Mouse (Mus musculus): ENCODE data around the gene Cela3b. TPM values are rescaled to one million over a fixed set of nuclear protein-coding genes. Genes with fewer than 3 reads are reported as not detected.

The Cela3b gene
- polyA plus RNA-seq (2016; fragmentation: Nextera tagmentation; extraction: Ambion mirVana) = not detected in 2 replicates

DNA sequence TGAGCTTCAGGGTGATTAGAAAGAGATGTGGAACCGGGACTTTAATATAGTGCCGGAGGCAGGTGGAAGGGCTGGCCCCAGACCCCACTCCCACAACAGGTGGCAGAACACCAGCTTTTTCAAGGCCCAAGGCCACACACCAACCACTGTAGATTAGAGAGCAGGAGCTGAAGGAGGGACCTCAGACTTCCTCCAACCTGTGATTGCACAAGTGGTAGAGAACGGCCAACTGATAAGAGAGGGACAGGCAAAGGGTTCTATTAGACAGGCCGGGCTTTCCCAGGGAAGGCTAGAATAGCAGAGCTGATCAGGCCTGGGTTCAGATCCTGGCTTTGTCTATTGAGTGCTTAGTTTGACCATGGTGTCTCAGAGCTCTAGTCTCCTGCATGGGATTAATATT lies at the start of gene Cela3b:
TSS of gene Cela3b (minus strand) at position 39 of the 400 bp plus-strand sequence.
- no peak within 1 kb of the TSS for H3K27ac ChIP-seq (ENCODE audit: poor library complexity, severe bottlenecking)
- no peak within 1 kb of the TSS for H3K9ac ChIP-seq
- no peak for ATAC-seq (ENCODE audit: insufficient number of reproducible peaks, low FRiP score)
- no peaks in the 10 kb centered on the region for H3K9me3 ChIP-seq (replicated peaks)
- H3K4me2 ChIP-seq = no peak within 1 kb of the TSS
- H3K27me3 ChIP-seq (replicated peaks) = no peaks in the 10 kb centered on the region
- 51% methylated on average over 4 of the region's 4 CpGs for WGBS
- H3K4me3 ChIP-seq = no peak within 1 kb of the TSS
- H3K4me1 ChIP-seq (replicated peaks) = peaks cover 8% of the 10 kb centered on the region
- no peaks in the 10 kb centered on the region for H3K36me3 ChIP-seq

DNA sequence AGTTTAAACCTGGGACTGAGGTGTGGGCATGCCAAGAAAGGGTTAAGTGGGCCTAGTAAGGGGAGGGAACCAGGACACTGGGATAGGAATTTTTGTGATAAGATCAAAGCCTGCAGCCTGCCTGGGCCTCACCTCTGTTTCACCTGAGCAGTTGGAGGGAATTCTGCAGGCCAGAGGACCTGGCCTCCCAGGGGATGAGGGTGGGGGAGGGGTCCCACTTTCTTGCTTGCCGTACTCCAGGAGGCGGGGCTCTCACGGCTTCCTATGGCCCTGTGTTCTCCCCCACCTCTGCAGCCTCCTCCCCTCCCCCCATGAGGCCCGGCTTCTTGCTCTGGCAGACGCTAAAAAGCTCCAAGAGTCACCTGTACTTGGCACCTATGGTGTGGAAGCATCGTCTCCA lies 49.4 kb upstream of the Cela3b start:
- H3K36me3 ChIP-seq = 0 out of 2 replicates have a peak, but pooled peaks cover 4% of the 10 kb centered on the region
- H3K4me1 ChIP-seq (replicated peaks) = peaks cover 98% of the 10 kb centered on the region
- H3K27me3 ChIP-seq (replicated peaks) = no peaks in the 10 kb centered on the region
- H3K4me3 ChIP-seq = no peak overlapping the region
- H3K4me2 ChIP-seq = peak overlapping the region; percentile 47
- 4% methylated on average over 6 of the region's 6 CpGs for WGBS
- H3K9me3 ChIP-seq (replicated peaks) = no peaks in the 10 kb centered on the region
- H3K27ac ChIP-seq (ENCODE audit: poor library complexity, severe bottlenecking) = peak overlapping the region; percentile 92
- peak overlapping the region; percentile 59; the same call in 1 of the 2 replicates for H3K9ac ChIP-seq
- no peak for ATAC-seq (ENCODE audit: insufficient number of reproducible peaks, low FRiP score)

DNA sequence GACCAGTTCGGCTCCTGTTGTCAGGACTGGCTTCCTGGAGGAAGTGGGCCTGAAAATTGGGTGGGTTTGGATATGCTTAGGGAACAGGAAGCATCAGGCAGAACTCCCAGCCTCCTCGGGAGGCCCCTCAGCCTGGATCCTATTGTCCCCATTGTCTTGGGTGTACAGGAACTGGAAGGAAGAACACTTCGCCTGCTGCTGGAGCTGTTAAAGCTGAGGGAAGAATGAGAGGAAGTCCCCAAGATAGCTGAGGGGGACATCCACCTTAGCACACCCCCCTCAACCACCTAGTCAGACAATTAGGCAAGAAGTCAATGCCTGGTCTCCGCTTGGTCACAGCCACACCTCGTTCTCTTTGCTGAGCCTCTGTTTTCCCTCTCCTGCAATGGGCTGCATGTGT lies 48.0 kb upstream of the Cela3b start:
- H3K4me1 ChIP-seq (replicated peaks) = peaks cover 98% of the 10 kb centered on the region

DNA sequence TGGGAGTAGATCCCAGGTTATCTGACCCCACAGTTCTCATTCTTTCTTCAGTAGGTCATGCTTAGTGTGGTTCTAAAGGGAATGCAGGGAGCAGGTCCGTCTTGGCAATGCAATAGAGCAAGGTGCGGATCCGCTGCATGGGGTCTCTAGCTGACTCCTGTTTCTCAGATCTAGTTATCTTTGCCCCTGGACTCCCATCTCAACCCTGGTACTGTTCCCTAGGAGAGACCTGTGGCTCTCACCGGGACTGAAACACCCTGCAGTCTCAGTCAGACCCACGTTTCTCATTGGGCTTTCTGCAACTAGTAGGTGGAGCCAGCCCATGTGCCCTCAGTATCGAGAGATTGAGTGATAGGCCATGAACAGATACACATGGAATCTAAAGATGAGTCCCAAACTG lies 47.3 kb upstream of the Cela3b start:
- Histone ChIP-seq H3K4me2 (peak overlapping the region; percentile 63), H3K9me3 (replicated peaks) (no peaks in the 10 kb centered on the region), H3K27me3 (replicated peaks) (no peaks in the 10 kb centered on the region), H3K36me3 (peaks cover 10% of the 10 kb centered on the region; the same call in 1 of the 2 replicates), H3K27ac (ENCODE audit: poor library complexity, severe bottlenecking) (peak overlapping the region; percentile 92), H3K9ac (peak overlapping the region; percentile 62), H3K4me3 (no peak overlapping the region), H3K4me1 (replicated peaks) (peaks cover 100% of the 10 kb centered on the region)
- no peak for ATAC-seq (ENCODE audit: insufficient number of reproducible peaks, low FRiP score)
- 49% methylated on average over 6 of the region's 6 CpGs for WGBS

More for the DNA sequence above, 48.0 kb upstream of the Cela3b start:
- H3K9me3 ChIP-seq (replicated peaks) = no peaks in the 10 kb centered on the region
- H3K4me3 ChIP-seq = no peak overlapping the region
- H3K27ac ChIP-seq (ENCODE audit: poor library complexity, severe bottlenecking) = peak overlapping the region; percentile 92
- H3K4me2 ChIP-seq = peak overlapping the region; percentile 6; the same call in 1 of the 2 replicates
- ATAC-seq (ENCODE audit: insufficient number of reproducible peaks, low FRiP score) = no peak
- 56% methylated on average over 5 of the region's 5 CpGs for WGBS
- peak overlapping the region; percentile 47 for H3K9ac ChIP-seq
- H3K36me3 ChIP-seq = 0 out of 2 replicates have a peak, but pooled peaks cover 5% of the 10 kb centered on the region
- no peaks in the 10 kb centered on the region for H3K27me3 ChIP-seq (replicated peaks)

DNA sequence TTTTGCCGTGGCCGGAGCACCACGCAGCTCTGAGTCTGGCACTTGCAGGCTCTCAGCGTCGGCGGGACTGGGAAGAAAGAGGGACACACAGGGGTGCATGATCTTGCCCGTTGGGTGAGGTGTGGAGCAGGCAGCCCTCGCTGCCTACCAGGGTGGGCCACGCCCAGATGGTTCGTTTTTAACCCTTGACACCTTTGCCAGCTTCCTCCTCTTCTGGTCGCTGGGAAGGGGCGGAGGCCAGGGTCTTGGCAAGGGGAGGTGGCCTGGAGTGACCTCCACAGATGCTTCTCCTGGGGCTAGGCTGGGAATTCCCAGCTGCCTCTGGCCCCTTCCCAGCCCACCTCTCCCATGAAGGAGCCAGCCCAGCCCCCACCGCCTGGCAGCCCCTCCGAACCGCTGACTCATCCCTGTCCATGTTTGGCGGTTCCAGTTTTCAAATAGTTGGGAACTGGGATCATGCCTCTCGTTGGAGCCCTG lies 46.5 kb upstream of the Cela3b start:
- Histone ChIP-seq H3K36me3 (peaks cover 10% of the 10 kb centered on the region; the same call in 1 of the 2 replicates), H3K4me2 (peak overlapping the region; percentile 63), H3K27ac (ENCODE audit: poor library complexity, severe bottlenecking) (peak overlapping the region; percentile 92), H3K27me3 (replicated peaks) (no peaks in the 10 kb centered on the region), H3K9me3 (replicated peaks) (no peaks in the 10 kb centered on the region), H3K4me1 (replicated peaks) (peaks cover 97% of the 10 kb centered on the region), H3K4me3 (peak overlapping the region; percentile 29), H3K9ac (peak overlapping the region; percentile 62)
- no peak for ATAC-seq (ENCODE audit: insufficient number of reproducible peaks, low FRiP score)
- WGBS = 8% methylated on average over 17 of the region's 17 CpGs

DNA sequence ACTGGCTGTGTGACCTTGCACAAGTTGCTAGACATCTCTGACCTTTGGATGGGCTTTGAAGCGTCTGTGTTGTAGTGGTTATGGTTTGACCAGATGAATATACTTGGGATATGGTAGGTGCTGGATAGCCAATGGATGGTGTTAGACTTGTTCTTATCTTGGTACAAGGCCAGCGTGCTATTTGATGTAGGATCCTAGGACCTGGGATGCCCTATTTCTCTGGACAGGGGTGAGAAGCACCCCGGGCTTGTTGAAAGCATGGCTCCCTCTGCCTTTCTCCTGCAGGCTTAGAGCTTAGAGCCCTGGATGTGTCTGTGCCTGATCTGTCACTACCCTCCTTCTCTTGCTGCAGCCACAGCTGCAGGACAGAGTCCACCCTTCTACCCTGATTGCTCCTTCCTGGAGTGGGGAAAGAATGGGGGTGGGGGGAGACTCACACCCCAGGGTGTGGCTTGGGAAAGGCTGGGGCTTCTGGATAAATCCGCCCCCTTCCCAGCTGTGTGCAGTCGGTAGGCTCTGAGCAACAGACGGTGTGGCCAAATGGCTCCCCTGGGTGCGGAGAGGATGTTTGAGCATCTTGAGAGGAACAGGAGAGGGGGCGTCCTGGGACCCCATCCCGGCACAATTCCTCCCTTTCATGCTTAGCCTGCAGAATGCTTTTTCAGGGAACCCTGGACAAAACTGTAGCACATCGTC lies 45.9 kb upstream of the Cela3b start:
- H3K9me3 ChIP-seq (replicated peaks) = no peaks in the 10 kb centered on the region
- peak overlapping the region; percentile 62 for H3K9ac ChIP-seq
- H3K27me3 ChIP-seq (replicated peaks) = no peaks in the 10 kb centered on the region
- 15% methylated on average over 10 of the region's 10 CpGs for WGBS
- H3K4me1 ChIP-seq (replicated peaks) = peaks cover 97% of the 10 kb centered on the region
- peaks cover 10% of the 10 kb centered on the region; the same call in 1 of the 2 replicates for H3K36me3 ChIP-seq
- ATAC-seq (ENCODE audit: insufficient number of reproducible peaks, low FRiP score) = peak; percentile 8; the same call in 1 of the 2 replicates
- peak overlapping the region; percentile 92 for H3K27ac ChIP-seq (ENCODE audit: poor library complexity, severe bottlenecking)
- peak overlapping the region; percentile 63 for H3K4me2 ChIP-seq
- H3K4me3 ChIP-seq = peak overlapping the region; percentile 29

DNA sequence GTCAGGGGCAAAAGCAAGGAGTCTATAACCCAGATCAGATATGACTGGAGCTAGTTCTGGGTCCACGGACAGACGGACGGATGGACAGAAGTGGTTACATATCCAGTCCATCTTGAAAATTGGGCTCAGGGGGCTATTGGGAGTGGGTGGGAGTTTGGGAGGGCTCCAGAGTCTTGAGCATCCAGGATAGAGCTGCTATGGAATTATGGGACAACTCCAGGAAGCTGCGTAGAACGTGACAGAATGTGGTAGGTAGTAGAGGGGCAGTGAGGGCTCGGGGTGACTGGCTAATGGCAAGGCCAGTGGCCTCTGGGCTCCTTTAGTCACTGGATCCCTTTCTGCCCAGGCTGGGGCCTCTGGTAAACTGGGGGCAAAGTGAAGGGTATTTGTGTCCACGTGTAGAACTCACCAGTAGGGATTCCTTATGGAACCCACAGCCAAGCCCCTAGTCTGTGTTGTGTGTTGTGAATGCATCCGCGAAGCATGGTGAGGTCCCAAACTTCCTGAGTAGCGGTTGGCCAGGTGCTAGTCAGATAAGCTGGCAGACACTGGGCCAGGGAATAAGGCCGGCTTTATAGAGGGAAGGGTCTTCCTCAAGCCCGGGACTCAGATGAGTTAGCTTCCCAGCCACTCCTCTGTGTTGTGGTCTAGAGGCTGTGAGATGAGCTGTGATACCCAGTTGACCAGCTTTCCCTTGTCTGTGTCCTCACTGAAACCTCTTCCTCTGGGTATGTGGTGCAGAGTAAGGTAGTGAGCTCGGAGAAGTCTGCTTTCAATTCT lies 45.1 kb upstream of the Cela3b start:
- WGBS = 61% methylated on average over 13 of the region's 13 CpGs
- no peak overlapping the region for H3K4me3 ChIP-seq
- H3K9ac ChIP-seq = peak overlapping the region; percentile 62; the same call in 1 of the 2 replicates
- H3K27me3 ChIP-seq (replicated peaks) = no peaks in the 10 kb centered on the region
- peak overlapping the region; percentile 92 for H3K27ac ChIP-seq (ENCODE audit: poor library complexity, severe bottlenecking)
- H3K36me3 ChIP-seq = peaks cover 10% of the 10 kb centered on the region
- H3K9me3 ChIP-seq (replicated peaks) = no peaks in the 10 kb centered on the region
- peaks cover 97% of the 10 kb centered on the region for H3K4me1 ChIP-seq (replicated peaks)
- ATAC-seq (ENCODE audit: insufficient number of reproducible peaks, low FRiP score) = no peak
- H3K4me2 ChIP-seq = peak overlapping the region; percentile 63

DNA sequence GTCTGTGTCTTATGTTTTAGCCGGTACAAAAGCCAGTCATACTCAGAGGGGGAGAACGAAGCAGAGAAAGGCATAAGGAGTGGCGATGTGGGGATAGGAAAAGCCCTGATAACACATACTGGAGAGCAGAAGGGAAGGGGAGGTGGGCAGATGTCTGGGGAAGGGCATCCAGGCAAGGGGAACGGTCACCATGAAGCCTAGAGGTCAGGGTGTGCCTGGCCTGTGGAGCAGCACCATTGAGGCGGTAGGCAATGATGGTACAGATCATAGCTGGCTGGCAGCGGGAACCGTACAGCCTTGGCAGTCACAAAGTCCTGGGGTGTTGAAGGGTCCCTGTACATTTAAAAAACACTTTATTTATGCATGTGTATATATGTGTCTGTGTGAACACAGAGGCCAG lies 44.4 kb upstream of the Cela3b start:
- Histone ChIP-seq H3K4me3 (no peak overlapping the region), H3K9ac (peak overlapping the region; percentile 39; the same call in 1 of the 2 replicates), H3K27ac (ENCODE audit: poor library complexity, severe bottlenecking) (peak overlapping the region; percentile 92), H3K36me3 (peaks cover 10% of the 10 kb centered on the region), H3K4me2 (peak overlapping the region; percentile 63), H3K4me1 (replicated peaks) (peaks cover 97% of the 10 kb centered on the region), H3K27me3 (replicated peaks) (no peaks in the 10 kb centered on the region), H3K9me3 (replicated peaks) (no peaks in the 10 kb centered on the region)
- no peak for ATAC-seq (ENCODE audit: insufficient number of reproducible peaks, low FRiP score)
- 54% methylated on average over 7 of the region's 7 CpGs for WGBS

DNA sequence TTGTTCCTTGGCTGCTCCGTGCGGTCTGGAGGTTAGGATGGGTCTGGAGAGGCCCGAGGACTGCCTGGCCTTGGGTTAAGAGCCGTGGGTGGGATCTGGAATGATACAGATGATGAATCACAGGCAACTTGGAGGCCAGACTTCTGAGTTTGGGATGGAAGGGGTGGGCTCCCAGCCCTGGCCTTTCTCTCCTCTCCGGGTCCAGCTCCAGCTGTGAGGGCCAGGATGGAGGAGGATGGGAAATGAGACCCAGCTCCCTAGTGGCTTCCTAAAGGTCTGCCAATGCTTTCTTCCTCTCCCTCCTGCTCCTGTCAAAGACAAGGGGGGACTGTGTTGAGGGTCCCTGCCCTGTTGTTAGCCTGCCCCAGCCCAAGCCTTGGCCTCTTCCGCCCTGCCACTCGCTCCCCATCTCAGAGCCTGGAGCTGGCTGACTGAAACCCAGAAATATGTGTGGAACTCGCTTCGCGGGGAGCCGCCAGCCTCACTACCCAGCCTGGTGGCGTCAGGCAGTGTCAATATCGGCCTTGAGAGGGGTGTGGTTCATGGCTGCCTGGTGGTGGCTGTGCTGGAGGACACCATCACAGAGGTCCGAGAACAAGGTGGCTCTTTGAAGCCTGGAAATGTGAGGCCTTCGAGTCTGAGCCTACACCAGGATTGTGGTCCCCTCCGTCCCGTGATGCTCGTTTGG lies 43.5 kb upstream of the Cela3b start:
- Histone ChIP-seq H3K4me1 (replicated peaks) (peaks cover 90% of the 10 kb centered on the region), H3K9me3 (replicated peaks) (no peaks in the 10 kb centered on the region), H3K27me3 (replicated peaks) (no peaks in the 10 kb centered on the region), H3K27ac (ENCODE audit: poor library complexity, severe bottlenecking) (peak overlapping the region; percentile 92), H3K36me3 (peaks cover 10% of the 10 kb centered on the region), H3K4me3 (peak overlapping the region; percentile 10; the same call in 1 of the 2 replicates), H3K4me2 (peak overlapping the region; percentile 63), H3K9ac (peak overlapping the region; percentile 64)
- 24% methylated on average over 18 of the region's 18 CpGs for WGBS
- ATAC-seq (ENCODE audit: insufficient number of reproducible peaks, low FRiP score) = no peak

DNA sequence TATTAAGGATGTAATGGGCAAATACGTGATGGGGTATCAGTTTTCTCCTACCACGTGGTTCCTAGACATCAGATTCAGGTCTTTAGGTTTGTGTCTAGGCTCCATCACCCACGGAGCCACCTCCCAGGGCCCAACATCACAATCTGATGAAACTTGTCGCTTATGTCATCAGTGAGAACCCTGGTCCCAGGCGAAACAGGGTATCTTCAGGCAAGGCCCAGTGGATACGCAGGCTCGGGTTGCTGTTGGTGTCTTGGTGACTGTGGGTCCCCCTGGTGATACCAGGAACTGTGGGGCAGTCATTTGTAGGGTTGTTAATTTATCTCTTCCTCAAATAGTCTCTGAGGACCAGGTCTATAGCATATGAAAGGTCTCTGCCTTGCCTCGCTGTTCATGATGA lies 42.9 kb upstream of the Cela3b start:
- Histone ChIP-seq H3K36me3 (peaks cover 10% of the 10 kb centered on the region), H3K27me3 (replicated peaks) (no peaks in the 10 kb centered on the region), H3K9ac (peak overlapping the region; percentile 64), H3K4me3 (peak overlapping the region; percentile 10; the same call in 1 of the 2 replicates), H3K4me2 (peak overlapping the region; percentile 63), H3K9me3 (replicated peaks) (no peaks in the 10 kb centered on the region), H3K4me1 (replicated peaks) (peaks cover 85% of the 10 kb centered on the region), H3K27ac (ENCODE audit: poor library complexity, severe bottlenecking) (peak overlapping the region; percentile 92)
- ATAC-seq (ENCODE audit: insufficient number of reproducible peaks, low FRiP score) = no peak
- 60% methylated on average over 8 of the region's 8 CpGs for WGBS
